Mouse (Mus musculus): ENCODE results near the gene Gmpr2. TPM values are rescaled to one million over a fixed set of nuclear protein-coding genes. Genes with fewer than 3 reads are reported as not detected.

The Gmpr2 gene
- polyA plus RNA-seq, 2 experiments = 51.1 to 53.1 TPM

DNA sequence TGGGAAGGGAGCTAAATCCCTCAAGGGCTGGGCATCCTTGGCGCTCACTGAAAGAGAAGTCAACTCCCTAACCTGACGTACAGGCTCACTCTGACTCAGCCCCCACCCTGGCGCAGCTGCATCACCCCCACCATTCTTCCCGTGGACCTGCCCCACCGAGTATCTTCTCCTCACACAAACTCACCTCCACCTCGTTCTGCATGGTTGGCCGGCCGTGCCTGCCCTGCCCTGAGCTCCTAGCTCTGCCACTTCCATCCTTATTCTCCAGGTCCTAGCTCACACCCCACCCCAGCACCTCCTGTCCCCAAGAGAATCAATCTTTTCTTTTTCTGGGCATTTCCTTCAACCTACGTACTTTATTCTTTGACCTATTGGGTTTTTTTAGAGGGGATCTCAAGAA, 29.4 kb downstream of the Gmpr2 start:
- Histone ChIP-seq H3K4me3 (replicated peaks; ENCODE audit: low read length) (no peak overlapping the region), H3K27ac (replicated peaks; ENCODE audit: low read depth, low read length) (no peak overlapping the region), H3K4me2 (replicated peaks; ENCODE audit: low read depth, low read length, severe bottlenecking) (no peak overlapping the region), H3K9ac (ENCODE audit: low read depth, low read length, severe bottlenecking) (no peak overlapping the region), H3K36me3 (ENCODE audit: control insufficient read depth, insufficient read depth, low read length) (no peaks in the 10 kb centered on the region), H3K4me1 (ENCODE audit: control insufficient read depth, insufficient read depth, low read length) (no peaks in the 10 kb centered on the region), H3K9me3 (ENCODE audit: control insufficient read depth, low read length) (no peaks in the 10 kb centered on the region), H3K27me3 (ENCODE audit: control insufficient read depth, insufficient read depth, low read length) (no peaks in the 10 kb centered on the region)
- TF ChIP-seq POLR2A (IDR thresholded peaks at IDR 0.05; ENCODE audit: borderline replicate concordance, extremely low read depth, insufficient read depth, insufficient read length) = no peak
- ATAC-seq (ENCODE audit: low FRiP score, low read depth) (no peak), DNase-seq (ENCODE audit: low spot score) (no peak)
- WGBS = 67% methylated on average over 9 of the region's 9 CpGs

- WGBS = 37% methylated on average over 6 of the region's 6 CpGs
These were observed 31.0 kb downstream of the Gmpr2 start for GRCm38 (mm10) chr14:55702761-55703160.

DNA sequence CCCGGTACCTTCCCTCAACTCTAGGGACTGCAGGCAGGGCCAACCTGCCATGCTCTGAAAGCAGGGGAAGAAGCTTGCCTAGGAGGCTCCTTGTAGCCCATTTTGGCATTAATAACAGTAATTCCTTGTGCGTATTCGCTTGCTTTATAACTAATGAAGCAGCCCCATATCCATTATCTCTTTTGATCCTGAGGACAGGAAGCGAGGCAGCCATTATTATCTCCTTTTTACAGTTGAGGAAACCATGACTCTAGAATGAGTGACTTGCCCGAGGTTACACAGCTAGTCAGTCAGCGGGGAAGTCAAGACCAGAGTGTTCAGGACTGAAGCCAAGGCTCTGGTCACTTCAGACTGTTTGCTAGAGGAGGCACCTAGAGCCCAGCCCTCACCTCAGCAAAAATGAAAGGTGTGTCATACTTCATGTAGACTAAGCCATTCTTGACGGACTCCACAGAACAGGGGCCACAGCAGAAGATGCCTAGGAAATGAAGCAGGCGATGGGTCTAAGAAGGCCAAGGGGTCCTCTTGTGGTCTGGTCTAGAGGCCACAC, 34.4 kb downstream of the Gmpr2 start:
- Histone ChIP-seq H3K4me2 (replicated peaks; ENCODE audit: low read depth, low read length, severe bottlenecking) (no peak overlapping the region), H3K9ac (ENCODE audit: low read depth, low read length, severe bottlenecking) (no peak overlapping the region), H3K9me3 (ENCODE audit: control insufficient read depth, low read length) (no peaks in the 10 kb centered on the region), H3K4me3 (replicated peaks; ENCODE audit: low read length) (no peak overlapping the region), H3K27ac (replicated peaks; ENCODE audit: low read depth, low read length) (no peak overlapping the region), H3K27me3 (ENCODE audit: control insufficient read depth, insufficient read depth, low read length) (no peaks in the 10 kb centered on the region), H3K4me1 (ENCODE audit: control insufficient read depth, insufficient read depth, low read length) (no peaks in the 10 kb centered on the region), H3K36me3 (ENCODE audit: control insufficient read depth, insufficient read depth, low read length) (no peaks in the 10 kb centered on the region)
- no peak for ATAC-seq (ENCODE audit: low FRiP score, low read depth)
- DNase-seq (ENCODE audit: low spot score) = no peak
- WGBS = 91% methylated on average over 8 of the region's 8 CpGs
- no peak for TF ChIP-seq POLR2A (IDR thresholded peaks at IDR 0.05; ENCODE audit: borderline replicate concordance, extremely low read depth, insufficient read depth, insufficient read length)

More at GRCm38 (mm10) chr14:55702761-55703160, 31.0 kb downstream of the Gmpr2 start:
- DNase-seq (ENCODE audit: low spot score) (no peak), ATAC-seq (ENCODE audit: low FRiP score, low read depth) (no peak)
- no peaks in the 10 kb centered on the region for H3K9me3 ChIP-seq (ENCODE audit: control insufficient read depth, low read length)
- no peak overlapping the region for H3K4me3 ChIP-seq (replicated peaks; ENCODE audit: low read length)
- no peak for TF ChIP-seq POLR2A (IDR thresholded peaks at IDR 0.05; ENCODE audit: borderline replicate concordance, extremely low read depth, insufficient read depth, insufficient read length)
- no peak overlapping the region for H3K9ac ChIP-seq (ENCODE audit: low read depth, low read length, severe bottlenecking)
- no peak overlapping the region for H3K27ac ChIP-seq (replicated peaks; ENCODE audit: low read depth, low read length)
- no peaks in the 10 kb centered on the region for H3K36me3 ChIP-seq (ENCODE audit: control insufficient read depth, insufficient read depth, low read length)
- no peaks in the 10 kb centered on the region for H3K4me1 ChIP-seq (ENCODE audit: control insufficient read depth, insufficient read depth, low read length)
- H3K27me3 ChIP-seq (ENCODE audit: control insufficient read depth, insufficient read depth, low read length) = no peaks in the 10 kb centered on the region
- H3K4me2 ChIP-seq (replicated peaks; ENCODE audit: low read depth, low read length, severe bottlenecking) = no peak overlapping the region

- no peaks in the 10 kb centered on the region for H3K4me1 ChIP-seq (ENCODE audit: control insufficient read depth, insufficient read depth, low read length)
- no peak overlapping the region for H3K4me2 ChIP-seq (replicated peaks; ENCODE audit: low read depth, low read length, severe bottlenecking)
- H3K9me3 ChIP-seq (ENCODE audit: control insufficient read depth, low read length) = no peaks in the 10 kb centered on the region
- H3K36me3 ChIP-seq (ENCODE audit: control insufficient read depth, insufficient read depth, low read length) = no peaks in the 10 kb centered on the region
- ATAC-seq (ENCODE audit: low FRiP score, low read depth) (no peak), DNase-seq (ENCODE audit: low spot score) (no peak)
- no peak overlapping the region for H3K9ac ChIP-seq (ENCODE audit: low read depth, low read length, severe bottlenecking)
- no peaks in the 10 kb centered on the region; the same call in 1 of the 2 replicates for H3K27me3 ChIP-seq (ENCODE audit: control insufficient read depth, insufficient read depth, low read length)
- no peak overlapping the region for H3K4me3 ChIP-seq (replicated peaks; ENCODE audit: low read length)
- no peak for TF ChIP-seq POLR2A (IDR thresholded peaks at IDR 0.05; ENCODE audit: borderline replicate concordance, extremely low read depth, insufficient read depth, insufficient read length)
- no peak overlapping the region for H3K27ac ChIP-seq (replicated peaks; ENCODE audit: low read depth, low read length)
- 81% methylated on average over 5 of the region's 5 CpGs for WGBS
These were observed 35.7 kb downstream of the Gmpr2 start for GRCm38 (mm10) chr14:55707397-55707796.

GRCm38 (mm10) chr14:55709509-55709908, 37.8 kb downstream of the Gmpr2 start:
- ATAC-seq (ENCODE audit: low FRiP score, low read depth) (no peak), DNase-seq (ENCODE audit: low spot score) (no peak)
- no peak for TF ChIP-seq POLR2A (IDR thresholded peaks at IDR 0.05; ENCODE audit: borderline replicate concordance, extremely low read depth, insufficient read depth, insufficient read length)
- H3K4me3 ChIP-seq (replicated peaks; ENCODE audit: low read length) = no peak overlapping the region
- peaks cover 6% of the 10 kb centered on the region for H3K27me3 ChIP-seq (ENCODE audit: control insufficient read depth, insufficient read depth, low read length)
- 76% methylated on average over 4 of the region's 4 CpGs for WGBS
- peaks cover 6% of the 10 kb centered on the region; the same call in 1 of the 2 replicates for H3K4me1 ChIP-seq (ENCODE audit: control insufficient read depth, insufficient read depth, low read length)
- H3K4me2 ChIP-seq (replicated peaks; ENCODE audit: low read depth, low read length, severe bottlenecking) = no peak overlapping the region
- H3K9me3 ChIP-seq (ENCODE audit: control insufficient read depth, low read length) = no peaks in the 10 kb centered on the region
- H3K9ac ChIP-seq (ENCODE audit: low read depth, low read length, severe bottlenecking) = no peak overlapping the region
- H3K27ac ChIP-seq (replicated peaks; ENCODE audit: low read depth, low read length) = no peak overlapping the region
- H3K36me3 ChIP-seq (ENCODE audit: control insufficient read depth, insufficient read depth, low read length) = no peaks in the 10 kb centered on the region
